Mouse (Mus musculus): ENCODE results near the gene Gng12. TPM values are rescaled to one million over a fixed set of nuclear protein-coding genes. Genes with fewer than 3 reads are reported as not detected.

Gene Gng12
- polyA plus RNA-seq, 1 experiment from 2014 or later = 27.8 TPM

GRCm38 (mm10) chr6:66944190-66945003 lies 48.2 kb downstream of the Gng12 start:
- no peak for ATAC-seq
- no peak overlapping the region for H3K9ac ChIP-seq (ENCODE audit: low read length)

GRCm38 (mm10) chr6:66945004-66945356 lies 48.8 kb downstream of the Gng12 start:
- Histone ChIP-seq H3K4me2 (ENCODE audit: low read length) (no peak overlapping the region), H3K36me3 (ENCODE audit: control insufficient read depth, insufficient read depth, low read length) (no peaks in the 10 kb centered on the region), H3K27ac (ENCODE audit: low read depth, low read length) (no peak overlapping the region), H3K4me3 (ENCODE audit: low read depth, low read length) (no peak overlapping the region), H3K4me1 (ENCODE audit: control insufficient read depth, insufficient read depth, low read length) (peaks cover 5% of the 10 kb centered on the region; the same call in 1 of the 2 replicates), H3K9ac (ENCODE audit: low read length) (no peak overlapping the region), H3K9me3 (replicated peaks; ENCODE audit: control insufficient read depth, low read length) (no peaks in the 10 kb centered on the region), H3K27me3 (replicated peaks; ENCODE audit: control insufficient read depth, insufficient read depth, low read length) (no peaks in the 10 kb centered on the region)
- ATAC-seq = no peak
- DNase-seq (ENCODE audit: low spot score) = no peak
- WGBS = 72% methylated on average over 5 of the region's 5 CpGs

More at GRCm38 (mm10) chr6:66944190-66945003, 48.2 kb downstream of the Gng12 start:
- no peak overlapping the region for H3K4me2 ChIP-seq (ENCODE audit: low read length)
- WGBS = 77% methylated on average over 12 of the region's 12 CpGs
- H3K27ac ChIP-seq (ENCODE audit: low read depth, low read length) = no peak overlapping the region
- no peaks in the 10 kb centered on the region for H3K27me3 ChIP-seq (replicated peaks; ENCODE audit: control insufficient read depth, insufficient read depth, low read length)
- H3K9me3 ChIP-seq (replicated peaks; ENCODE audit: control insufficient read depth, low read length) = no peaks in the 10 kb centered on the region
- DNase-seq (ENCODE audit: low spot score) = no peak
- no peaks in the 10 kb centered on the region for H3K36me3 ChIP-seq (ENCODE audit: control insufficient read depth, insufficient read depth, low read length)
- H3K4me1 ChIP-seq (ENCODE audit: control insufficient read depth, insufficient read depth, low read length) = peaks cover 5% of the 10 kb centered on the region; the same call in 1 of the 2 replicates
- H3K4me3 ChIP-seq (ENCODE audit: low read depth, low read length) = no peak overlapping the region

- no peak for ATAC-seq
- WGBS = 93% methylated on average over 3 of the region's 3 CpGs
- H3K27me3 ChIP-seq (replicated peaks; ENCODE audit: control insufficient read depth, insufficient read depth, low read length) = no peaks in the 10 kb centered on the region
- no peaks in the 10 kb centered on the region for H3K36me3 ChIP-seq (ENCODE audit: control insufficient read depth, insufficient read depth, low read length)
- H3K27ac ChIP-seq (ENCODE audit: low read depth, low read length) = no peak overlapping the region
- H3K4me2 ChIP-seq (ENCODE audit: low read length) = no peak overlapping the region
- H3K9ac ChIP-seq (ENCODE audit: low read length) = no peak overlapping the region
- no peak for DNase-seq (ENCODE audit: low spot score)
- H3K4me3 ChIP-seq (ENCODE audit: low read depth, low read length) = no peak overlapping the region
- H3K9me3 ChIP-seq (replicated peaks; ENCODE audit: control insufficient read depth, low read length) = no peaks in the 10 kb centered on the region
- H3K4me1 ChIP-seq (ENCODE audit: control insufficient read depth, insufficient read depth, low read length) = peaks cover 5% of the 10 kb centered on the region; the same call in 1 of the 2 replicates
Observed at GRCm38 (mm10) chr6:66948111-66948510, 51.9 kb downstream of the Gng12 start.

- 83% methylated on average over 3 of the region's 3 CpGs for WGBS
- Histone ChIP-seq H3K27me3 (replicated peaks; ENCODE audit: control insufficient read depth, insufficient read depth, low read length) (no peaks in the 10 kb centered on the region), H3K27ac (ENCODE audit: low read depth, low read length) (no peak overlapping the region), H3K9ac (ENCODE audit: low read length) (no peak overlapping the region), H3K9me3 (replicated peaks; ENCODE audit: control insufficient read depth, low read length) (no peaks in the 10 kb centered on the region), H3K4me1 (ENCODE audit: control insufficient read depth, insufficient read depth, low read length) (no peaks in the 10 kb centered on the region), H3K36me3 (ENCODE audit: control insufficient read depth, insufficient read depth, low read length) (no peaks in the 10 kb centered on the region), H3K4me2 (ENCODE audit: low read length) (no peak overlapping the region), H3K4me3 (ENCODE audit: low read depth, low read length) (no peak overlapping the region)
- DNase-seq (ENCODE audit: low spot score) (no peak), ATAC-seq (no peak)
Observed at GRCm38 (mm10) chr6:66948848-66949247, 52.7 kb downstream of the Gng12 start.

- Histone ChIP-seq H3K4me1 (ENCODE audit: control insufficient read depth, insufficient read depth, low read length) (no peaks in the 10 kb centered on the region), H3K36me3 (ENCODE audit: control insufficient read depth, insufficient read depth, low read length) (no peaks in the 10 kb centered on the region), H3K27ac (ENCODE audit: low read depth, low read length) (no peak overlapping the region), H3K4me2 (ENCODE audit: low read length) (no peak overlapping the region), H3K4me3 (ENCODE audit: low read depth, low read length) (no peak overlapping the region), H3K9me3 (replicated peaks; ENCODE audit: control insufficient read depth, low read length) (no peaks in the 10 kb centered on the region), H3K9ac (ENCODE audit: low read length) (no peak overlapping the region), H3K27me3 (replicated peaks; ENCODE audit: control insufficient read depth, insufficient read depth, low read length) (no peaks in the 10 kb centered on the region)
- ATAC-seq (no peak), DNase-seq (ENCODE audit: low spot score) (no peak)
- 91% methylated on average over 5 of the region's 5 CpGs for WGBS
Observed at GRCm38 (mm10) chr6:66951726-66952418, 55.7 kb downstream of the Gng12 start.

DNA sequence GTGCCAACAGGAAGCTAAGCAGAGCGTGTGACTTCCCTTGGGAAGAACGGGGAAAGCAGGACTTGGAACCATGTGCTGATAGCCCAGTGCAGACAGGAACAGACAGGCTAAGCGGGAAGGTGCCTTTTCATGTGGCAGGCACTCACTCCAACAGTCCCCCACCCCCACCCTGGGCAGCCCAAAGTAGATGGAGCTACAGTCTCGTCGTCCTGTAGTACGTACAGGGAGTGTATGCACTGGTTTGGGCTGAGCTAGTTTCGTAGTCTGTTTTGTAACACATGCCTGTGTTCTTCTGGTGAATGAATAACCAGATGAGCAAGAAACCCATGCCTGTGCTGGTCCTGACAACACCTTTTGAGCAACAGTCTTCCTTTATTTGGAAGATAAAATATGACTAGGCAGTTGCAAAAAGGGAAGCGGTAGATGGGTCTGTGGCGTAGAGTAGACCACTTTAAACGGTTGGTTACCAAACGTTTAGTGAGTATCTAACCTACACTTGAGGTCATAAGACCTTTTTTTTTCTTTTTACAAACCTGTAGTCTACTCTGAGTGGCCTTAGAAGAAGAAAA lies 57.8 kb downstream of the Gng12 start:
- Histone ChIP-seq H3K27ac (ENCODE audit: low read depth, low read length) (no peak overlapping the region), H3K36me3 (ENCODE audit: control insufficient read depth, insufficient read depth, low read length) (no peaks in the 10 kb centered on the region), H3K9ac (ENCODE audit: low read length) (no peak overlapping the region), H3K9me3 (replicated peaks; ENCODE audit: control insufficient read depth, low read length) (no peaks in the 10 kb centered on the region), H3K4me1 (ENCODE audit: control insufficient read depth, insufficient read depth, low read length) (no peaks in the 10 kb centered on the region), H3K4me3 (ENCODE audit: low read depth, low read length) (no peak overlapping the region), H3K4me2 (ENCODE audit: low read length) (no peak overlapping the region), H3K27me3 (replicated peaks; ENCODE audit: control insufficient read depth, insufficient read depth, low read length) (no peaks in the 10 kb centered on the region)
- ATAC-seq = no peak
- no peak for DNase-seq (ENCODE audit: low spot score)
- WGBS = 90% methylated on average over 11 of the region's 11 CpGs

DNA sequence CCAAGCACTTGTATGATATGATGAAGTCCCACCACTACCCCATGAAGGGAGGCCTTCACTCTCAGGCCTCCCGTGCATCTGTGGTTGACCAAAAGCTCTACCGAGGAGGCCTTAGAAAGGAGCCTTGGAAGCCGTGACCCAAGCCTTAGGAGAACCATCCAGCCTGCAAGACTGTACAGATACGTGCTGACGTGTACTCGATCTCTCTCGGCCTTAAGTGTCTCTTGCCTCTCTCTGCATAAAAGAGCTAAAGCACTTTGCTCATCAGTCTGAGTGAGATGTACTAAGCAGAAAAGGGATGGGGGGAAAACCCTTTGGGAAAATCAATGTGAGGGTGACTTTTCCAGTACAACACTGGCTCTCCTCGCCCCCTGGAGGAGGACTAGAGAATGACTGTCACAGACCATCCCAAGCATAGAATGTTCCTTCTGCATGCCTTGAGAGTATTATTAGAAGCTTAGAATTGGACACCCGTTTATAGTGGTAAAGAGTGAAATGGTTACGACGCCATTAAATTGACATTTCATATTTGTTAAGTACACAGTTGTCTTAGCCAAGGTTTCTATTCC lies 59.0 kb downstream of the Gng12 start:
- WGBS = 84% methylated on average over 11 of the region's 11 CpGs
- no peak overlapping the region for H3K27ac ChIP-seq (ENCODE audit: low read depth, low read length)
- no peaks in the 10 kb centered on the region for H3K27me3 ChIP-seq (replicated peaks; ENCODE audit: control insufficient read depth, insufficient read depth, low read length)
- no peak for DNase-seq (ENCODE audit: low spot score)
- no peaks in the 10 kb centered on the region for H3K9me3 ChIP-seq (replicated peaks; ENCODE audit: control insufficient read depth, low read length)
- H3K36me3 ChIP-seq (ENCODE audit: control insufficient read depth, insufficient read depth, low read length) = no peaks in the 10 kb centered on the region
- no peak overlapping the region for H3K4me2 ChIP-seq (ENCODE audit: low read length)
- H3K9ac ChIP-seq (ENCODE audit: low read length) = no peak overlapping the region
- no peak for ATAC-seq
- H3K4me1 ChIP-seq (ENCODE audit: control insufficient read depth, insufficient read depth, low read length) = no peaks in the 10 kb centered on the region
- H3K4me3 ChIP-seq (ENCODE audit: low read depth, low read length) = no peak overlapping the region

DNA sequence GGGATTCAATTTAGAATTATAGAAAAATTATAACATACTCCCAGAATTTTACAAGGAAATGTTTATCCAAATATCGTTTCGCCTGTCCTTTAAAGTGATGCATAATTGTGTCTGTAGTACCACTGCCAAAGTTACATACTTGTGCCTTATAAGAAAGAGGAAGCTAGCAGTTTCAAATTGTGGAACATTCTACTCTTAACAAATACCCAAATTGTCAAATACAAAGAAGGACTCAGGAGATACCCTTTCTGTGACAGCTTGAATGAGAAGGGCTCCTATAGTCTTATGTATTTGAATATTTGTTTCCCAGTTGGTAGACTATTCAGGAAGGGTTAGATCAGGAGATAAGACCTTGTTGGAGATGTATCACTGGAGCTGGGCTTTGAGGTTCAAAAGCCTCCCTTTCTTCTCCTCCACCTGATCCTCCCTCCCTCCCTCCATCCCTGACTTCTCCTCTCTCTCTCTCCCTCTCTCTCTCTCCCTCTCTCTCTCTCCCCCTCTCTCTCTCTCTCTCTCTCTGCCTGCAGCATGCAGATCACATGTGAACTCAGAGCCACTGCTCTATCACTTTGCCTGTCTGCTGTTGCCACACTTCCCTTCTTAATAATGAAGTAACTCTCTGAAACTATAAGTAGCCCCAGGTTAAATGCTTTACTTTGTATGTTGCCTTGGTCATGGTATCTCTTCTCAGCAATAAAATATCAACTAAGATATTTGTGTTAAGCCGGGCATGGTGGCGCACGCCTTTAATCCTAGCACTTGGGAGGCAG lies 62.5 kb downstream of the Gng12 start:
- 95% methylated on average over 5 of the region's 5 CpGs for WGBS
- no peak overlapping the region for H3K27ac ChIP-seq (ENCODE audit: low read depth, low read length)
- ATAC-seq (no peak), DNase-seq (ENCODE audit: low spot score) (no peak)
- no peaks in the 10 kb centered on the region for H3K4me1 ChIP-seq (ENCODE audit: control insufficient read depth, insufficient read depth, low read length)
- no peak overlapping the region for H3K4me3 ChIP-seq (ENCODE audit: low read depth, low read length)
- no peak overlapping the region for H3K4me2 ChIP-seq (ENCODE audit: low read length)
- H3K27me3 ChIP-seq (replicated peaks; ENCODE audit: control insufficient read depth, insufficient read depth, low read length) = no peaks in the 10 kb centered on the region
- H3K36me3 ChIP-seq (ENCODE audit: control insufficient read depth, insufficient read depth, low read length) = no peaks in the 10 kb centered on the region
- no peaks in the 10 kb centered on the region for H3K9me3 ChIP-seq (replicated peaks; ENCODE audit: control insufficient read depth, low read length)
- H3K9ac ChIP-seq (ENCODE audit: low read length) = no peak overlapping the region
